Mouse (Mus musculus) thymus, postnatal 0 days (tissue): Measurements from ENCODE around the gene Kmt2a. TPM values are rescaled to one million over a fixed set of nuclear protein-coding genes. Genes with fewer than 3 reads are reported as not detected.

ENCODE experiments used
- DNase-seq: peaks from one replicate; pipeline ENCODE4 v3.0.0-alpha.2; 2015; ENCODE audit warnings: low spot score
- polyA plus RNA-seq: library from polyadenylated mRNA; unstranded; fragments of >200 nt; fragmentation: Nextera tagmentation; extraction: Ambion mirVana; gene quantifications from 2 replicates; pipeline ENCODE4 v1.2.1, GENCODE M21; 2015

The Kmt2a gene
- polyA plus RNA-seq, 1 experiment from 2014 or later = 20.1 TPM

DNA sequence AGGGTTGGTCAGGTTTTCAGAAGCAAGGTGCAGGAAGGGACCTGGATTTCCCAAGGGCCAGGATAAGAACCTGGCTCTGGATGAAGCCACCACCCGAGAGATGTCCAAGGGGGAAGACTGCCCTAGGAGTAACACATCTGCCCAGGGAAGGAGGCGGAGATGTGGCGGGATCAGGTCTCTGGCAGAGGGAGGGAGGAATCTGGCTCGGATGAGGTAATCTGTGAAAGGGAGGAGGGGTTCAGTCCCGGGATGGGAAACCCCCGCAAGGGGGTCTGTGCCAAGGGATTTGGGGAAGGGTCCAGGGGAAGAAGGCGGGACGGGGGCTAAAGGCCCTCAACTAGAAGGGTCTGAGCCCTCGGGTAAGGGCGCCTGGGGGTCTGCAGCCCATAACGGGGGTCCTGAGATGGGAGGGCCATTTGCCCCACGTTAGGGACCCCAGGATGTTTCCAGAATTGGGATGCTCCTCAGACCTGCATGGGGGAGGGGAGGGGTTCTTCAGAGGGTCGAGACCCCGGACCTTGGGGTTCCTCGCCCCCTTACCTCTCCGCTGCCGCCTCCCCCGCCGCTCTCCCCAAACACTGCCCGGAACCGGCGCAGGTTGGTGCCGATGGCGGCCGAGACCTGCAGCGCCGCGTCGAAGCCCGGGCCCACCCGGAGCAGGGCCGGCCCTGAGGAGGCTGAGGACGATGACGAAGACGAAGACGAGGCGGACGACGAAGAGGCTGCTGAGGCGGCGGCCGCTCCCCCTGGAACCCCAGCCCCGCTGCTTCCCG lies 601 bp downstream of the Kmt2a start:
- no peak for DNase-seq

DNA sequence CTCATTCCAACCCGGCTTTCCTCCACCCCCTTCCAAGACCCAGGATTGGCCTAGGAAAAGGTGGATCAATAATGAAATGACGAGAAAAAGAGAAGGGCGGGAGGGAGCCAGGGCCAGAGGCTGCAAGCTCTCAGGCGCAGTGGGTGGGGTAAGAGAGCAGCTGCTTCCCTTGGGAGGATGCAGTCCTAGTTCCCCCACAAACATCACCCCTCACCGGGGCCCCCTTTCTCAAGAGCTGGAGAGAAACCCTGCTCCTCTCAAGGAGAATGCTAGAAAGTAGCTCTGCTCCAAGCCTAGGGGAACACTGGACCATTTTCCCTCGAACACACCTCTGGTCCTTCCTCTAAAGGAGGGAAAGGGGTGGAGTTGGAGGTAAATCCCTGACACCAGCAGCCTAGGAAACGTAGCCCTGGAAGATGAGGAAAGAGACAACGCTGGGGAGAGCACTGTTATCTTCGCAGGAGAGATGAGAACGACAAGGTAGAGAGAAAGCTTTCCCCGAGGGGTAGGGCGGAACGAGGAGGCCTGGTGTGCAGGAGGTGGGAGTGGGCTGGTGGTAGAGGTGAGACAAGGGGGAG lies 1.3 kb downstream of the Kmt2a start:
- peak; percentile 56 for DNase-seq

- peak; percentile 60 for DNase-seq
Observed at GRCm38 (mm10) chr9:44878776-44879500, 2.2 kb downstream of the Kmt2a start.

DNA sequence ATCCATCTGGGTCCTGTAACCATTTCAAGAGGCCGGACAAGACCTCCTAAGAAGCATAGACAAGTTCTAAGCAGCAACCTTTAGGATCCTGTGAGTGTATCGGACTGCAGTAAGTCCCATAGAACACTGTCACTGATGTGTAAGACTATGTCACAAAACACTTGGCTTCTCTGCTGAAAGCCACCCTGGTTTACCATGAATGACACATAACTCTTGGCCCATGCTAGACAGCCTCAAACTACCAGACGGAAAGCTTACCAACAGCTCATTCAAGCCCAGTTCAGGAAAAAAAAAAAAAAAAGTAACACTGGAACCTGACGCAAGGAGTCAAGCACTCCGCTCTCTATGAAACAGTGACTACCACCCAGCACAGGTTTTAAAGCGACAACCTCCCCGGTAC lies 3.4 kb downstream of the Kmt2a start:
- no peak for DNase-seq

DNA sequence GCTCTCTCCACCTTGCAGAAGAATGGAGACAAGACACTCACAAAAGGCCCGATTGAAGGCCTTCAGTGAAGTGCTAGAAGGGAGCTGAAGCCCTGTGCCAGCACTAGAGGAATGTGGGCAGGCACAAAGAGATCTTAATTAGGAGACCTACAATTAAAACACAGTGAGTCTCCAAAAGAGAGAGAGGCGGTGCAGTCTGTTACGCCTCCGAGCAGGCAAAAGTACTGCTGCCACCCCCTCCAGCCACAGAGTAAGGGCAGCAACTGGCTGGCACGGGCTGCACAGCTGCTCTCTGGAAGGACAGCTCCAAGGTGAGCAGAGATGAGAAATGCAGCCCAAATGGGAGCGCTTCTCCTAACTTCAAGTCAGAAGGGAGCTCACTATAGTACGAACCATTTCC lies 5.6 kb downstream of the Kmt2a start:
- no peak for DNase-seq

DNA sequence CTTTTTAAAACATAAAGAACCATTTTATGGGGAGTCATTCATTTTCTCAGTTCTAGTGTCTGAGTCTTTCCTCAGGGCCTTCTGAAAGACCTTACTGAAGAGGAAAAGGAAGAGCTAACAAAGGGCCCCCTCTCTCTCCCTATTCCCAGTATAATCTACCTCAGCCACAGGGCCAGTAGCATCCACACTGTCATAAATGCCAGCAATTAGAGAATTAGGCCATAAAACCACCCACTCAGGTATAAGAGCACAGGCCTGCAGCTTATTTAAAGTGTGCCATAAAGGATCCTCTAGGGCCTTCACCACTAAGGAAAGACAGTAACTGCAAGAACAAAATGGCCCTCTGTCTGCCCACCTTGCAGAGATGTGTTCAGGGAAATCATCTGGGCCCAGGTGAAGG lies 6.9 kb downstream of the Kmt2a start:
- no peak for DNase-seq

GRCm38 (mm10) chr9:44873665-44874064 lies 7.4 kb downstream of the Kmt2a start:
- no peak for DNase-seq

- peak; percentile 36 for DNase-seq
Observed at GRCm38 (mm10) chr9:44868336-44869094, 12.6 kb downstream of the Kmt2a start.

DNA sequence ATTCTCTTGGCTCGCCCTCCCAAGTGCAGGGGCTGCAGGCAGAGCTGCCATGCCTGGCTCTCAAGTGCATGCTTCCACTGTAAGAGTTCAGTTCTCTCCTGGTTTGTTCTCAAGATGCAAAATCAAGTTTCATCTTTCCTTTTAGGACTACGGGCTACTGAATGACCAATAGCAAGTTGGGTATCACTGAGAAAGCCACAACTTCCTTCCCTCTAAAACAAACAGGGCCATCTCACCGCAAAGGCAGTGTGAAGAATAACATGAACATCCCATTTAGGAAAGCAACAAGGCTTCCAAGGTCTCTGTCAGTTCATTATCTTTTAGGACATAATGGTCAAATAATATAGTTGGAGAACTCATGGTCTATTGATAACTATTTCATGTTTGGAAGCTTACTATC lies 13.4 kb downstream of the Kmt2a start:
- DNase-seq = no peak

DNA sequence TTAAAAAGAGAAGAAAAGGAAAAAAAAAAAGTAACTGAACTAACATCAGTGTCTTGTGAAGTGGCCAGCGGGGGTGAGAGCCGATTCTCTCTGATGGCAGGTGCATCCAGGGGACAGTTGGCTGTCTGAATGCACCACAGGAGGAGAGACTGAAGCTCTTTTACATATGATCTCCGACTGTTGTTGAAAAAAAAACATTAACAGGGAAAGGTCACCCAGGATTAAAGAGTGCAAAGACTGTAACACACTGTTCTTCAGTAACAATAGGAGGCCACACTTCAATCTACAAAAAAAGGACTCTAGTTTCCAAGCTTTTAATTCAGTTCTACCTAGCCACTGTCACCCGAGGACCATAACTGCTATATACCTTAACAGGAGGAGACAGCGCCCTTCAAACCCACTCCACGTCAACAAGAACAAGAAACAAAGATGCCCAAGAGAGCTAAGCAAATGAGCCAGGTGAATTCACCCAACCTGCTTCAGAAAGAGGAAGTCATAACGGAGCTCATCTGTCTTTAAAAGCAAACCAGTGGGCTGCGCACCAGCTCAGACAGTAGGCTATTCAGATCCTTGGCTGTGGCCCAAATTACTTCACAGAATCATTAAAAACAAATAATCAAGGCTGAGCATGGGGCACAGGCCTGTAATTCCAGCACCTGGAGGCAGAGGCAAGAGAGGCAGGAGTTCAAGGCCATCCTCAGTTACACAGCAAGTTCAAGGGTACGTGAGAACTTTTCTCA lies 14.4 kb downstream of the Kmt2a start:
- DNase-seq = peak; percentile 24

GRCm38 (mm10) chr9:44861121-44861520 lies 20.0 kb downstream of the Kmt2a start:
- DNase-seq = no peak

DNA sequence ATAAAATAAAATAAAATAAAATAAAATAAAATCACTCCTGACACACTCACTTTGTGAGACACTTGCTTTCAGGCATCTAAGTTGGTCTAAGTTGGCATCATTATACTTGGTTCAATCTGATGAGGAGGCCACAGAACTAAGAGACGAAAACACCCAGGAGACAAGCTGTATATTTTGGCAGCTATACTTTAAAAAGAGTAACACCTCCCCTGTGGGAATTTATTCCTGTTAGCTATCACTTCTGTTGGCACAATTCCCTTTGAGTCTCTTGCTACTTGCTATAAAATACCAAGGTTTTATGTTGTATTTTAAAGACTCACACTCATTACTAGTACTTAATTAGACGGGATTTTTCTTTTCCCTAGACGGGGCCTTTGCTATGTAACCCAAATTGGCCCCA lies 22.4 kb downstream of the Kmt2a start:
- no peak for DNase-seq

- no peak for DNase-seq
Observed at GRCm38 (mm10) chr9:44857405-44857992, 23.6 kb downstream of the Kmt2a start.

- no peak for DNase-seq
Observed at GRCm38 (mm10) chr9:44855153-44855552, 25.9 kb downstream of the Kmt2a start.

DNA sequence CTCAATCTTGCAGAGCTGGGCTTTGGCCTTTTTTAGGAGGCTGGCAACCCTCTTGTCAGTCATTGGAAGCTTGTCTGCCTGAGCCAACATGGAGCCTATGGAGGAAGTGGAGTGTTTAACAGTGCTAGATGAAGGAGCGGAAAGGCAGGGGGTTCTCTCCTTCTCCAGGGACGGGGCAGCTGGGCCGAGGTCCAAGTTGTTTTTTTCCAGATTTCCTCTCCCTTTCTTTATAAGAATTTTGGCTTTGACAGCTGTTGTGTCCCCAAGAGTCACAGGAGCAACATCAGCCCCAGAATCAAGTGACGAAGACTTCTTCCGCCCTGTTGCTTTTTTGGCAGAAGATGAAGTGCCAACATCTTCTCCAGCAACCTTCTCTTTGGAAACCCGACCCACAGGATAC lies 33.6 kb downstream of the Kmt2a start:
- no peak for DNase-seq

- DNase-seq = peak; percentile 55
Observed at GRCm38 (mm10) chr9:44841241-44841640, 39.9 kb downstream of the Kmt2a start.

DNA sequence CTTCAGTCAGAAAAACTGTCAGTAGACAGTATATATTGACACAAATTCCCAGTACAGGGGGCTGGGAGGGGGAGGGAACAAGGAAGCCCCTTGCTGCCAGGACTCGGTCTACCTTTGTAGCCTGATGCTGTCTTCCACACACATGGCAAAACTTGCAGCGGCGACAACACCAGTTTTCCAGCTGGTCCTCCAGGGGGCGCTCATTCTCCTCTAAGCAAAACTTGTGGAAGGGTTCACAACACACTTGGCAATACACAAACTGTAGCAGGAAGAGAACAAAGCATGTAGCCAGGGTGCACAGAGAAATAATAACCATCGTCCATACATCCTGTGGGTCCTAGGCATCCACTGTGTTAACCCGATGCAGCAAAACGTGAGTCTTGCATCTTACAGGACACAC lies 44.7 kb downstream of the Kmt2a start:
- DNase-seq = peak; percentile 80

DNA sequence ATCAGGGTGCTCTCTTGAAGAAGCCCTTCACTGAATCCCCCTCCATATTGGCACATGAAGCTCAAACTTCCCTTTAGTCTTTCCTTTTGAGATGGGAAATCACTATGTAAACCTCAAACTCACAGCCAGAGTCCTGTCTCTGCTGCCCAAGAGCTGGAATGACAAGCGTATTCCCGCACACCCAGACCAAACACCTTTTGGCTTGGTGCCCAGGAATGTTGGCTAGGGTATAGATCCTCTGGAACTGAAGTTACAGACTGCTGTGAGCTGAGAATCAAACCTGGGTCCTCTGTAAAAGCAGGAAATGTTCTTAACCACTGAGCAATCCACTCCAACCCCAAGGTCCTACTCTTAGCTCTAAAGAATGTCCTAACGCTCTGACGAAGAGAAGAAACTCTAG lies 48.7 kb downstream of the Kmt2a start:
- no peak for DNase-seq

GRCm38 (mm10) chr9:44830506-44830905 lies 50.6 kb downstream of the Kmt2a start:
- no peak for DNase-seq

GRCm38 (mm10) chr9:44828944-44829343 lies 52.2 kb downstream of the Kmt2a start:
- DNase-seq = no peak

GRCm38 (mm10) chr9:44826660-44827059 lies 54.4 kb downstream of the Kmt2a start:
- DNase-seq = no peak
